Comparison of ENCODE assay signal across 8 mouse cellular contexts in genomic region chr6:34709289-34709688, GRCm38 (mm10).
A peak's percentile ranks its signal among the peaks of the same experiment; 100 is the strongest.
DNase-seq lines count a peak whose midpoint lies in the region; ATAC-seq lines count a peak whose summit lies in the region.

No protein-coding gene starts in this region.

- H3K27ac ChIP-seq in limb, embryonic 12.5 days: peak overlapping the region; percentile 96
- peak overlapping the region; percentile 77 for H3K27ac ChIP-seq in midbrain, embryonic 12.5 days (replicated peaks)

- peak; percentile 48 for DNase-seq in right cerebral cortex, adult 18-20 months
- no peak for DNase-seq in right cerebral cortex, postnatal 14 days
- peak; percentile 69 for DNase-seq in embryo, embryonic 11.5 days (ENCODE audit: low read depth, low spot score)
- DNase-seq in heart, adult 8-10 months (ENCODE audit: low spot score): peak; percentile 78
- peak; percentile 41 to 56 for DNase-seq in kidney, adult 8-10 months

- peaks cover 8% of the 10 kb centered on the region for H3K9me3 ChIP-seq in limb, embryonic 12.5 days
- H3K9me3 ChIP-seq in midbrain, embryonic 12.5 days: no peaks in the 10 kb centered on the region

- H3K27me3 ChIP-seq in limb, embryonic 12.5 days: no peaks in the 10 kb centered on the region
- no peaks in the 10 kb centered on the region for H3K27me3 ChIP-seq in midbrain, embryonic 12.5 days

- peak overlapping the region; percentile 81 for H3K9ac ChIP-seq in limb, embryonic 12.5 days (replicated peaks)
- H3K9ac ChIP-seq in midbrain, embryonic 12.5 days (replicated peaks): peak overlapping the region; percentile 76

- H3K4me1 ChIP-seq in limb, embryonic 12.5 days (replicated peaks): peaks cover 64% of the 10 kb centered on the region
- peaks cover 36% of the 10 kb centered on the region for H3K4me1 ChIP-seq in midbrain, embryonic 12.5 days

- ATAC-seq in limb, embryonic 12.5 days (ENCODE audit: insufficient number of reproducible peaks, insufficient read depth, low FRiP score, low TSS enrichment, low read depth): peak; percentile 80
- ATAC-seq in midbrain, embryonic 12.5 days (ENCODE audit: low FRiP score, low read depth): peak; percentile 88
- ATAC-seq in inflammation-experienced regulatory T-cells, adult 6 months: no peak

- under 1% methylated on average over 11 of the region's 11 CpGs for WGBS in limb, embryonic 12.5 days
- 0% methylated on average over 11 of the region's 11 CpGs for WGBS in midbrain, embryonic 12.5 days

- peak overlapping the region; percentile 60 for H3K4me3 ChIP-seq in limb, embryonic 12.5 days (replicated peaks)
- peak overlapping the region; percentile 61 for H3K4me3 ChIP-seq in midbrain, embryonic 12.5 days

- peaks cover 6% of the 10 kb centered on the region; the same call in 1 of the 2 replicates for H3K36me3 ChIP-seq in limb, embryonic 12.5 days
- no peaks in the 10 kb centered on the region for H3K36me3 ChIP-seq in midbrain, embryonic 12.5 days

- H3K4me2 ChIP-seq in limb, embryonic 12.5 days: peak overlapping the region; percentile 68
- peak overlapping the region; percentile 67 for H3K4me2 ChIP-seq in midbrain, embryonic 12.5 days (replicated peaks)
